Mouse (Mus musculus) liver, adult 2 months (tissue): ENCODE data around the gene Grb2.

Experiments
- CTCF ChIP-seq: fragments of 200-500 bp; IDR thresholded peaks from 2 replicates; pipeline ENCODE4 v1.5.1; 2011; ENCODE audit warnings: low read depth, low read length, control low read depth
- POLR2A ChIP-seq: fragments of 200-500 bp; IDR thresholded peaks from 2 replicates; pipeline ENCODE4 v1.6.1; 2011; ENCODE audit warnings: low read length, control low read depth; ENCODE audit not compliant: insufficient read depth; ENCODE audit errors: extremely low read depth

DNA sequence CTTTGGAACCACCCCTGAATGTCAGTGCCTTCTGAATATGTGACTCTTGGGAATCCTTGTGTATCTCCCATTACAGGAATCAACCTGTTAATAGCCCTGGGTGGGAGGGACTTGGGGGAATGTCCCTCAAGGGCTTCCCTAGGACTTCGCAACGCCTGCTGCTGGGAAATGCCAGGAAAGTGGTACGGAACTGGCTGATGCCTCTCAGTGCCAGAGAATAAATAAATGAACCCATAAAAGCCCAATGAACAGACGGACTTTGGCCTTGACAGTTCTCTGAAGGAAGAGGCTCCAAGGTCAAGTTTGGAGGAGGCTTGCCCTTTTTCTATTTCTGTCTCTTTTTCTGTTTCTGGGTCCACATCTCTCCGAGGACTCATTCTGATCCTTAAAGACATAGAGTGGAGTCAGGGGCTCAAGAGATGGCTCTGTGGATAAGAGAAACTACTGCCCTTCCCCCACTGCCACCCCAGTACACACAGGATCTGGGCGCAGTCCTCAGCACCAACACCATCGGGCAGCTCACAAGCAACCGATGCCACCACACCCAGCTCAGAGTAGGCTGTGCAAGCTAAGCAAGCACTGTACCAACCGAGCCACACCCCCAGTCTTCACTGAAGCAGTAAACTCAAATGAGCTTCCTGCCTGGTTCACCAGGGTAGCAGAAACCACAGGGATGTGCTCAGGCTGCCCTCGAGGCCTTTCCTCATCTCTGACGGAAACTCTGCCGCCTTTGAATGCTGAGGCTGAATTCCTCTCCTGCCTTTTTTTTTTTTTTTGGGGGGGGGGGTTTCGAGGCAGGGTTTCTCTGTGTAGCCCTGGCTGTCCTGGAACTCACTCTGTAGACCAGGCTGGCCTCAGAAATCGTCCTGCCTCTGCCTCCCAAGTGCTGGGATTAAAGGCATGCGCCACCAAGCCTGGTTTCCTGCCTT, 8.3 kb upstream of the Grb2 start:
- no peak for TF ChIP-seq CTCF
- TF ChIP-seq POLR2A = no peak
